Mouse (Mus musculus): Measurements from ENCODE around the gene Gm15023.
"Not testable (repeated sequence)": the region's sequence is repeated elsewhere in the genome, so short reads cannot be mapped to it uniquely, and the experiment has no call there.

The Gm15023 gene

GRCm38 (mm10) chrX:135177532-135177931 lies at the start of gene Gm15023:
Gene Gm15023, minus strand, starts transcription at chrX:135177632.
- in situ Hi-C loops (cut with MseI, MboI), result not testable (repeated sequence)

- in situ Hi-C loops (cut with MseI, MboI), result no loop called here
Observed at GRCm38 (mm10) chrX:135210436-135211221, 33.2 kb upstream of the Gm15023 start, which contains the start of gene Tceal6. Gene Tceal6, minus strand, starts transcription at chrX:135210687.

DNA sequence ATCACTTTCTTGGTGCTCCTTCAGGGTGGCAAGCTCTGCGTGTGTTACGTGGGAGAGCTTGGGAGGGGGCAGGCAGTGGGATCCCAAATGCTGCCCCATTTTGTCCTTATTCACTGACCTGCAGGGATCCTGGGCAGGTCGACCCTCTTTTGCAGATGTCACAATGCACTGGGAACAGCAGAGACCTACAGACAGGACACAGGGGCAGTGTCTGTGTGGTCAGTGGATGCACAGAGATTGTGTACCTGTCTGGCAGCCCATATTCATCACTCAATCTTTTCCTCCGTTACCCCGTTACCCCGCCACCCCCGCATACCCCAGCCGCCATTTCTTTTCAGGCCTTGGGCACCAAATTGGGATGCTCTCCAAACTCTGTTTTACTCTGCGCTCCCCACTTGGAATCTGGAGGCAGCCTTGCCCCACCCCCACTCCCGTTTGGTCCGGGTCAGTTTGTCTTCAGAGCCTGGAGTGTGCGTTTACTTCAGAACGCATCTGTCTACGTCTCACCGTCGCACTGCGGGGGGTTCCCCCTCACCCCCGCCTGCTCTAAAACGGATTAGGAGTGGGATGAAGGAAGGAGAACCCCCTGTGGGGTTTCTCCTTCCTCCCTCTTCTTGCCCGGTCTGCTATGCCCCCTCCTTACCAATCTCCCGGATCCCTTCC lies 32.5 kb upstream of the Gm15023 start:
- in situ Hi-C loops (cut with MseI, MboI), result loop anchor here in 1 of 2 experiments (10.0 kb wide), 1 partner anchor 1455 kb away; no protein-coding TSS in a partner anchor

DNA sequence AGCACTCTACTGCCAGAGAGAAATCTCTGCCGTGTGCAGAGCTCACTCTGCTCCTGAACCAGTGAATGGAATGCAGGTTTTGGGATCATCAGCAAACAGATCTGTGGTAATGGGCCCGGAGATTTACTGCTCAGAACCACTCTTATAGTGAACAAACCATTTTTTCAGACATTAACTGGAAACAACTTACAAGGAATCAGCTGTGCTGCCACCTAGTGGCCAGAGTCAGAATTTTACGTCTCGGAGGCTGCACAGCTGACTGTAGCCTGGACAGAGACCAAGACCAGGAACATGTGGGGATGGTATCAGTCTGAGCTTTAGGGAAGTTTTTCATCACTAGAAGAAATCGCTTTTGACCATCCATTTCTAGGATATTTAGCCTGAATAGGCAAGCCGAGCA lies 12.5 kb upstream of the Gm15023 start:
- in situ Hi-C loops (cut with MseI, MboI), result not testable (repeated sequence)

DNA sequence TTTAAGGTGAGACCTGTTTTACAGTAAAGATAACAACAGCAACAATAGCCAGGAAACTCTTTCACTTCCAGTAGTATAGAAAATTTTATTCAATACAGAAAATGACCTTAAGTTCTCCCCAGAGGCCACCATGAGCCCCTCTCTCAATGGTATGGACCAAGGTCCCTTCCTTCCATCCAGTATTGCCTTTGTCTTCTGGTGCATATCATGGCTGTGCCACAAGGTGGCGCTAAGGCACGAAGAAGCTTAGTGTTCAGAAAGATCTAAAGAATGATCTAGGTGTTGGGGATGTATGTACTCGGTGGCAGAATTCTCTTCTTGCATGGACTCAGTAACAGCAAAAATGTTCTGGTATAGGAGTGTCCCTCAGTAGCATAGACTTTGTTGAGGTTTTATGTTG lies 11.2 kb upstream of the Gm15023 start:
- in situ Hi-C loops (cut with MseI, MboI), result not testable (repeated sequence)
